Mouse (Mus musculus): ENCODE measurements around the gene Dhrs13.
"Not testable (repeated sequence)": the region's sequence is repeated elsewhere in the genome, so short reads cannot be mapped to it uniquely, and the experiment has no call there.

The Dhrs13 gene

GRCm38 (mm10) chr11:78031947-78032808, at the start of gene Dhrs13:
Gene Dhrs13 (plus strand): TSS chr11:78032280.
- peak; percentile 95 for DNase-seq

GRCm38 (mm10) chr11:77982441-77982905, 49.6 kb upstream of the Dhrs13 start, which contains the start of gene Phf12:
Gene Phf12 (plus strand): TSS chr11:77982754.
- DNase-seq = peak; percentile 100

- peak; percentile 71 for DNase-seq
Observed at GRCm38 (mm10) chr11:77983191-77983936, 48.7 kb upstream of the Dhrs13 start.

DNA sequence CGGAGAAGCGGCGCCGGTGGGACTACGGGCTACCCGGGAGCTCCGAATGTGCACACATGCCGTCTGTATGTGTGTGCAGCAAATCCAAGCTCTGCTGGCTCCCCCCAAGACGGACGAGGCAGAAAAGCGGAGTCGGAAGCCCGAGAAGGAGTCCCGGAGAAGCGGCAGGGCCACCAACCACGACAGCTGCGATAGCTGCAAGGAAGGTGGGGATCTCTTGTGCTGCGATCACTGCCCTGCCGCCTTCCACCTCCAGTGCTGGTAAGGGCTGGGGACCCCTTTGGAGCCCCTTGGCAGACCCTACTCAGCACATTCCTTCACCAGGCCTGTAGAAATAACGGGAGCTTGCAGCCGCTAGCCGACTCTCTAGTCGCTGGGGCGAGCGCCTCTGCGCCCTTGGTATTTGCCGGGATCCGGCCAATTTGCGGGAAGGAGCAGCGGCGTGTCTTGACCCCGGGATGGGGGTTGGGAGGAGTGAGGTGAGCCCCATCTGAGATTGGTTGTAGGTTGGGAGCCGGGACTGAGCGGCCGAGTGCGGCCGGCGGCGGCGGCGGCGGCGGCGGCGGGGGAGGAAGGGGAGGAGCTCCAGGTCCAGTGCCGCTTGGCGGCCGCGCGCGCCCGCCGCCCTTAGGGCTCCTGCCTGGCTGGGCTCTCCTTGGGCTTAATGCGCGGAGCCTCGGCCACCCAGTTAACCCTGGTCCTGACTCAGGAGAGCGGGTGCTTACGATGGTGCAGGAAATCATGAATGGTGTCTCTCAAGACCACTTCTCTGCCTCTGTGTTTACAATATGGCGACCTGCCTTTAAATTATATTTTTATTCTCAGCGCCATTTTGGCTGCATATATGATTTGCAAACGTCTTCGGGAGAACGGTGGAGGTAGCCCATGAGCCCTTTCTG, 47.9 kb upstream of the Dhrs13 start:
- peak; percentile 75 for DNase-seq

DNA sequence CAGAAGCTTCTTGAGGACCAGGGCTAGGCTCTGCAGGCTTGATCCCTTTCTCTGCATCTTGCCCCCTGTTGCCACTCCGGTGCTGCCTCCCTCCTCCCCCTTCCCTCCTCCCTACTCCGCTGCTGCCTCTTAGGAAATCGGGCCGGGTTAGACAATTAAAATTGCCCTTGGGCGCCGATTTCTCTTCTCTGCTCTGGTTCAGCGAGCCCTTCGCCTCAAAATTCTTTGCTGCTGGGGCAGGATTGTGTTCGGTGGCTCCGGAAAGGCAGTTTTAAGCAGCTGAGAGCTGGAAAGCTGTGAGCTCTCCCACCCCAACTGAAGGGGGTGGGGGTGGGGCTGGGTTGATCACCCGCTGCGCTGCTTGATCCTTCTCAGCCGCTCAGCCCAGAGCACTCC, 47.2 kb upstream of the Dhrs13 start:
- peak; percentile 68 for DNase-seq

DNA sequence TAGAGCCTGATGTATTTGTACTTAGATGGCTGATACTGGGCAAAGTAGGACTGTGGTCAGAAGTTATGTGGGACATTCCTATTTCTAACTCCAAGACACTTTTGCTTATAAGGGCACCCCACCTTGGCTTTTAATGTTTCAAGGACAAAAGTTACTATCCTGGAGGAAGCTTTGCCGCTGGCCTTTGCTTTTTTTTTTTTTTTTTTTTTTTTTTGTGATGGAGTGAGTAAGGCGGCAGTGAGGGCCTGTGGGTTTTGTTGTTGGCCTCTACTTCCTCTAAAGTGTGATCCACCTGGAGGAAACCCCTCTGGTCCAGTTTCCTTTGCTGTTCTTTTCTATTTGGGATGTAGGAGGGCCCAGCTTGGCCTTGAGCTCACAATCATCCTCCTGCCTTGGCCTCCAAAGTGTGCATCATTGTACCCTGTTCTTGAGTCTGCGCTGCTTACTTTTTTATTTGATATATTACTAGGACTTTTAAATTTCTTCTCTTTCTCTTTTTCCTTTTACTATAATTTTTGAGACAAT, 46.5 kb upstream of the Dhrs13 start:
- DNase-seq = no peak

DNA sequence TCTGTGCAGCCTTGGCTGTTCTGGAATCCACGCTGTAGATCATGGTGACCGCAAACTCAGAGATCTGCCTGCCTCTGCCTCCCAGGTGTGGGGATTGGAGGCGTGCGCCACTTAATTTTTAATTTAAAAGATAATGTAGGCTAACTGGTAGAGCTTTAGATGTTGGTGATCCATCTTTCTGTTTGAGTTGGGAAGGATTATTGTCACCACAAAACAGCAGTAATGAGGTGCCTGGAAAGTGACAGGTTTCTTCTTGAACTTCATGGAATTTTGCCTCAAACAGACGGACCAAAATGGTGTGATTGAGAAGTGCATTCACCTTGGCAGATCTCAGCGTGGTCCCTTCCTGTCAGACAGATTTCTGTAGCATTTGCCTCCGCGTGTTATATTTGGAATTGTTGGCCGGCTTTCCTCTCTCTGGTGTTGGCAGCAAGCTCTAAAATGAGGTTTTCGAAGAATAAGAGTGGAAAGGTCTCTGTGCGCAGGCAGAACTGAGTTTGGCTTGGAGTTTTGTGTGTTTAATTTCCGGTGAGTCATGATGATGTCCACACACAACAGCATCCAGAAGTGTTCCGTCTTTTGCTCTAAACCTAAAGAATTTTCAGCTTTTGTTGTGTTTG, 42.9 kb upstream of the Dhrs13 start:
- no peak for DNase-seq

DNA sequence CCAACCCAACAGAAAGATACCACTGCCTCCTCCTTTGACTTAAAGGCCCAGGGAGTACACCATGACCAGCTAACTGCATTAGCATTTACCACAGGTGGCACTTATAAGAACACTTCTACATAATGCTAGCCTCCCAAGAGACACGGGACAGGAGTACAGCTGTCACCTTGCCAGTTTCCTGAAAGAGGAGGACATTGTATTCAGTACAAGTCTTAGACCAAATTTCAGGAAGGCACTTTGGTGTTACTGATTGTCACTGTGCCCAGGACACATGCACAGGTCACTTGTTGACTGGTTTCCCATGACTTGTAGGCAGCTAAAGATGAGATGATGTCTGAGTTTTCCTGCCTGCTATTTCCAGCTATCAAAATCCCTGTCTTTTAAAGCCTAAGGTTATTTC, 36.5 kb upstream of the Dhrs13 start:
- DNase-seq = no peak

- DNase-seq = no peak
Observed at GRCm38 (mm10) chr11:78006446-78006845, 25.6 kb upstream of the Dhrs13 start.

DNA sequence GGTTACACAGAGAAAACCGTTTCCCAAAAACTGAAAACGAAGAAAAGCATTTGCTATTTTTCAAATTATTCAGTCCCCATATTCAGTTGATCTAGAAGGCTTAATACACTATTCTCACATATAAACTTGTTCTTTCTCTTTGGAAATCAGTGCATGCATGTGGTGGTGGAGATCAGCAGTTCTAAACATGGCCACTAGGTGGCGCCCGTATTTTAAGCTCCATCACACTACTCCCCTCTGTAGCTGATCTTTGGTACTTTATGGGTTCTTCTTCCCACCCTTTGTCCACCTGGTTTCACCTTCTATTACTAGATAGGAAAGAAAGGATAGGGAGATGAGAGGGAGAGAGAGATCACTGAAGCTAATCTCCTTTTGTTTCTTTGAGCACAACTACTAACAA, 12.4 kb upstream of the Dhrs13 start:
- DNase-seq = peak; percentile 77

DNA sequence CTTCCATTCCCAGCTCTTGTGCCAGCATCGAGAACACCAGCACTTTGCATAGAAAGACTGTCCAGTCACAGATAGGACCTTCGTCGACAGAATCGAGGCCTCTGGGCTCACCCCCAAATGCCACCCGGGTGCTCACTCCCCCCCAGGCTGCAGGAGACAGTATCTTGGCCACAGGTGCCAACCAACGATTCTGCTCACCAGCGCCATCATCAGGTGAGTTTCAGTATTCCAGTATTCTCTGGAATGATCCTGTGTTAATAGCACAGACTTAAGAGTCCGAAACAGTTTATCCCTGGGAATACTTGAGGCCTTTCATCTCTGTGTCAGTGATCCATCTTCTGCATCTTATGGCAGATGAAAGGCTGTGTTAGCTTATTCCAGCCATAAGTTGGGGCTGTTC, 8.5 kb upstream of the Dhrs13 start:
- peak; percentile 29 for DNase-seq

DNA sequence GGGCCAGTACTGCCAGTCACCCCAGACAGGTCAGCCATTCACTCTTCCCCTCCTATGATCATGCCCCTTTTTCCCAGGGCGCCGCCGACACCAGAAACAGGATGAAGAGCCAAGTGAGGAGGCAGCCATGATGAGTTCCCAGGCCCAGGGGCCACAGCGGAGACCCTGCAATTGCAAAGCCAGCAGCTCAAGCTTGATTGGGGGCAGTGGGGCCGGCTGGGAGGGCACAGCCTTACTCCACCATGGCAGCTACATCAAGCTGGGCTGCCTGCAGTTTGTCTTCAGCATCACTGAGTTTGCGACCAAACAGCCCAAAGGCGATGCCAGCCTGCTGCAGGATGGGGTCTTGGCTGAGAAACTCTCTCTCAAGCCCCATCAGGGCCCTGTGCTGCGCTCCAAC, 2.8 kb upstream of the Dhrs13 start:
- DNase-seq = no peak

DNA sequence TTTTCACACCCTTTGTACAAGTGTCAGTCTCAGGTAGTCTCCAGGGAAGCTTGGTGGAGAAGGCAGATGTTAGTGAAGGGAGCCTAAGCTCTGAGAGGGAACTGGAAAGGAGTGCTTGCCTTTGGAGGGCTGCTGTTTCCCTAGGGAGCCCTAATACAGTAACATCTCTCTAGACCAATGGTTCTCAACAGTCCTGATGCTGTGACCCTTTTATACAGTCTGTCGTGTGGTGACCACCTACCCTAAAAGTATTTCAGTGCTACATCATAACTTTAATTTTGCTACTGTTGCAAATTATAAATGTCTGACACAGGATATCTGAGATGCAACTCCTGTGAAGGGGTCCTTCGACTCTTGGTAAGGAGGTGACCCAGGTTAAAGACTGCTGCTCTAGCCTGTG, 1.5 kb upstream of the Dhrs13 start:
- DNase-seq = no peak

- no peak for DNase-seq
Observed at GRCm38 (mm10) chr11:78031389-78031788, 691 bp upstream of the Dhrs13 start.

GRCm38 (mm10) chr11:78032809-78033195, 722 bp downstream of the Dhrs13 start:
- DNase-seq = no peak

DNA sequence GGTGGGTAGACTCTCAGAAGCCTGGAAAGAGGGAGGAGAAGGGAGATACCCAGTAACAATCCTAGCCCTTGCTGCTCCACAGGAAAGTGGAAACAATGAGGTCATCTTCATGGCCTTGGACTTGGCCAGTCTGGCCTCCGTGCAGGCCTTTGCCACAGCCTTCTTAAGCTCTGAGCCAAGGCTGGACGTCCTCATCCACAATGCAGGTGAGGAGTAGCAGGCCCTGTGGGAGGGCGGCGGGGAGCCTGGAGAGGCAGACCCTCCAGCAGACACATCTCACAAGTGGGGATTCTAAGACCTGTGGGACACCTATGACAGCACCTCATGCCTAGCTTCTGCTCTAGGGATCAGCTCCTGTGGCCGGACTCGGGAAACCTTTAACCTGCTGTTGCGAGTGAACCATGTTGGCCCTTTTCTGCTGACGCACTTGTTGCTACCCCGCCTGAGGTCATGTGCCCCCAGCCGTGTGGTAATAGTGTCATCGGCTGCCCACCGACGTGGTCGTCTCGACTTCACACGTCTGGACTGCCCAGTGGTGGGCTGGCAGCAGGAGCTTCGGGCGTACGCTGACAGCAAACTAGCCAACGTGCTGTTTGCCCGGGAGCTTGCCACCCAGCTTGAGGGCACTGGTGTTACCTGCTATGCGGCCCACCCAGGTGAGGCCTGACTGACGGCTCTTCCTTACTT, 2.0 kb downstream of the Dhrs13 start:
- no peak for DNase-seq

DNA sequence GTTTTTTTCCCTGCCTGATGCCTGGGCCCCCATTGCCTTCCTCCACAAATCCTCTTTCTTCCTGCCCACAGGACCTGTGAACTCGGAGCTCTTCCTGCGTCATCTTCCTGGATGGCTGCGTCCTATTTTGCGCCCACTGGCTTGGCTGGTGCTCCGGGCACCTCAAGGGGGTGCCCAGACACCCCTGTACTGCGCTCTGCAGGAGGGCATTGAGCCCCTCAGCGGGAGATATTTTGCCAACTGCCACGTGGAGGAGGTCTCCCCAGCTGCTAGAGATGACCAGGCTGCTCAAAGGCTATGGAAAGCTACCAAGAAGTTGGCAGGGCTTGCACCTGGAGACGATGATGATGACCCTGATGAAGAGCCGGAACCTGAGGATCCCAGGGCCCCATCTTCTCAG, 4.7 kb downstream of the Dhrs13 start:
- no peak for DNase-seq

- peak; percentile 73 for DNase-seq
Observed at GRCm38 (mm10) chr11:78037831-78038752, 6.0 kb downstream of the Dhrs13 start, which contains the start of gene Flot2. Gene Flot2 (plus strand): TSS chr11:78037931.

DNA sequence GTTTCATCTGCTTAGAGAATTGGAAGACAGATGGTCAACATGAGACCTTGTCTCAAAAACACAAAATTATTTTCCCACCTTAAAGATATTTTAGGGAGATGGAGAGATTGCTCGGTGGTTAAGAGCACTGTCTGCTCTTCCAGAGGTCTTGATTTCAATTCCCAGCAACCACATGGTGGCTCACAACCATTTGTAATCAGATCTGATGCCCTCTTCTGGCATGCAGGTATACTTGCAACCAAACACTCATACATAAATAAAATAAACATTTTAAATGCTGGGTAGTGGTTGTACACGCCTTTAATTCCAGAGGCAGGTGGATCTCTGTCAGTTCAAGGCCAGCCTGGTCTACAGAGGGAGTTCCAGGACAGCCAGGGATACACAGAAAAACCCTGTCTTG, 8.8 kb downstream of the Dhrs13 start:
- DNase-seq = no peak

- not testable (repeated sequence) for DNase-seq
Observed at GRCm38 (mm10) chr11:78042290-78042870, 10.3 kb downstream of the Dhrs13 start.

All from thymus, postnatal 25 days (tissue).